Mouse (Mus musculus): ENCODE measurements around the gene Rsph14.

The Rsph14 gene

DNA sequence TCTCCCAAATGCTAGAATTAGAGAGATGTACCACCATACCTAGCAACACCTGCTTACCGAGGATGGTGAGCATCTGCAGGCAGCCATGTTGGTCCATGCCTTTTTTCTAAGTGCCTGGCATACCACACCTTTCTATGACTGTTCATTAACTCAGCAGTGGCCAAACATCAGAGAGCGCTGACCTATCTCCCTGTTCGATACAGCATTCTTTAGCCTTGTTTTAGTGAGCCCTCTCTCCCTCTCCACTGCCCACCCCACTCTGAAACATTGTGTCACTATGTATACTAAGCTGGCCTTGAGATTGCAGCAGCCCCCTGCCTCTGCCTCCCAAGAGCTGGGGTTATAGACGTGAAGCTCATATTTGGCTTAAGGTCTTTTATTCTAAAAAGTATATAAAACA is 21.3 kb upstream of the Rsph14 start:
- DNase-seq (ENCODE audit: low spot score) = no peak

DNA sequence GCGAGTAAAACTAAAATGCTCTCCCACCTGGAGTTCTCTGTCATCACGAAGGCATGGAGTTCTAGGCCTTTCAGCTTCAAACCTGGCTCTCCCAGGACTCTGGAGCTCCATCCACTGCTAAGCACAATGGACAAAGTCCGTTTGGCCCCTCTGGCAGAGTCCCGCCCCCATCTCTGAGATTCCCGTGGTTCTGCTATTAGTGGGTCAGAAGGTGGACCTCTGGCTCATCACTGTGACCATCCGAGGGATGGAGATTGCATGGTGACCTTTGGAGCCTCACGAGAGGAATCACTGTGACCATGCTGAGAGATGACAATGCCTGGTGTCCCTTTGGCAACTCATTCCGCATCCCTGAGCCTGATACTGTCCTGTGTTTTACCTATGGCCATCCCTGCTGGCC is 20.5 kb upstream of the Rsph14 start:
- no peak for DNase-seq (ENCODE audit: low spot score)

DNA sequence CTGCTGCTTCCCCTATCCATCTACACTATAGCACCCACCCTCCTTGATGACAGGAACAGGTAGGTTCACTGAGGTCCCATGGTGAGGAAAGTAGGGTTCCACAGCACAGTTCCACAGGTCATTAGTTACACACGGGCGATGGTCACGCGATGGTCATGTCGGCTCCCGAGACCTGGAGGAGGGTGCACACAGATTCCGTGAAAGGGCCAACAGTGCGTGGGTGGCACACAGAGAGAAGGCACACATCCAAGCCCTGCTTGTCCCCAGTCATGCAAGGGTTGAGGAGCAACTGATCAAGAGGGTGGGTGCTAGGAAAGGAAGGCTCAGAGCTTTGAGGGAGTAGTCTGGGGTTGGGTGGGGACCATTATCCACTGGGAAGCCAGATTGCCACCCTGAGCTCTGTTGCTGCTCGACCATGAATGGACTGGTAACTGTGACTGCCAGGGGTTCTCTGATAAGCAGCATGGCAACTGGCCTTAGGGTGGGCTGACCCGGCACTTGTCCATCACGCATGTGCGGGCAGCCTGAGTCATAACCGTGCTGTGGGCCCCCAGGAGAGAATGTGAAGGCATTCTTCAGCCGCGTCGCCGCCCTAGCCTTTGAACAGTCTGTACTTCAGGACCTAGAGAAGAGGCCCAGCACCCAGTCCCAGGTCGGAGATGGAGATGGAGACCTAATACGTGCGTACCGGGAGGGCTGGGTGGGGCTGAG is 19.1 kb upstream of the Rsph14 start:
- no peak for DNase-seq (ENCODE audit: low spot score)

DNA sequence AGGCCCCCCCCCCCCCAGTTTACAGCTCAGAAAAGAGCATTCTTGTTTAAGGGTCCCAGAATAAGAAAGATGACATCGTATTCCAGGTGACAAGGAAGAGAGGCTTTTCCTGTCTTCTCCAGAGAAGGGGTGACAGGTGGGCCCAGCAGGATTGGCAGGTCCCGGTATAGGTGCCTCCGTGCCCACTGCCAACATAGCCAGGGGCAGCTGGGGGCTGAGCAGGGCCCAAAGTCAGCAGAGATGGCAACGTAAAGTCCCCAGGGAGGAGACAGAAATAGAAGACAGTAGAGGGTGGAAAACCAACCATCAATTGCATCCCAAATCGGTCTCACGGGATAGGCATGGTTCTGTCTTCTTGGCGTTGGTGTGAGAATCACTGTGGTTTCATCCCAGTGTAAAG is 16.3 kb upstream of the Rsph14 start:
- DNase-seq (ENCODE audit: low spot score) = no peak

DNA sequence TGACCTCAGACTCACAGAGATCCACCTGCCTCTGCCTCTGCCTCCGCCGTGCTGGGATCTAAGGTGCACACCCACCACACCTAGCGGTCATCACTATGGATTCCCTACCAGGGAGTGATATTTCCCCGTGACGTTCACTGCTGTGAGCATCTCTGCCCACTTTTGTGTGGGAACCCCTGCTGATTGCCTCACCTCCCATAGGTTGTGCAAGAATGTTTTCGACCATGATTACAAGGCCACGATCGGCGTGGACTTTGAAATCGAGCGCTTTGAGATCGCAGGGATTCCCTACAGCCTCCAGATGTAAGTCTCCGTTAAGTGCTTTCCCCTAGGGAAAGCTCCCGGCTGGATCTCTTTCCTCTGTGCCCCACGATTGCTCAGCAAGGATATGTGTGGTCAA is 13.4 kb upstream of the Rsph14 start:
- no peak for DNase-seq (ENCODE audit: low spot score)

DNA sequence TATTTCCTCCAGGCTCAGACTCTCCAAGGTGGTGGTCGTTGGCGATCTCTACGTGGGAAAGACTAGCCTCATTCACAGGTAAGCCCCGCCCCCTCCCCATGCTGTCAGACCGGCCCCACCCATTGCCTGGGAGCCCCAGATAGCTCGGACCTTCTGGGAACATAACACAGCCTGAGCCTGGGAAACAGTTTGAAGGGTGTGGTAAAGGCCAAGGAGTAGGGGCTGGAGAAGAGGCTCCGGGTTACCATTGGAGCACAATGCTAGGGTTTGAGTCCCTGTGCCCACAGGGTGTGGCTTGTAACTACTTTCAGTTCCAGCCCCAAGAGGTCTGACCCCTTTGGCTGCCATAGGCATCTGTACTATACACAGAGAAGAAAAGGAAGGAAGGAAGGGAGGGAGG is 12.1 kb upstream of the Rsph14 start:
- DNase-seq (ENCODE audit: low spot score) = no peak

DNA sequence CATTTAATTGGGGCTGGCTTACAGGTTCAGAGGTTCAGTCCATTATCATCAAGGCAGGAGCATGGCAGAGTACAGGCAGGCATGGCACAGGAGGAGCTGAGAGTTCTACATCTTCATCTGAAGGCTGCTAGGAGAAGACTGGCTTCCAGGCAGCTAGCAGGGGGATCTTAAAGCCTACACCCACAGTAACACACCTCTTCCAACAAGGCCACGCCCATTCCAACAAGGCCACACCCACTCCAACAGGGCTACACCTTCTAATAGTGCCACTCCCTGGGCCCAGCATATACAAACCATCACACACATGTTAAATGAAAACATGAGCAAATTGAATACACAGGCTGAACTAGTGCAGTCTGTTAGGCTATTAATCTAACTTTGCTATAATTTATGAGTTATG is 9.7 kb upstream of the Rsph14 start:
- peak; percentile 32 for DNase-seq (ENCODE audit: low spot score)

DNA sequence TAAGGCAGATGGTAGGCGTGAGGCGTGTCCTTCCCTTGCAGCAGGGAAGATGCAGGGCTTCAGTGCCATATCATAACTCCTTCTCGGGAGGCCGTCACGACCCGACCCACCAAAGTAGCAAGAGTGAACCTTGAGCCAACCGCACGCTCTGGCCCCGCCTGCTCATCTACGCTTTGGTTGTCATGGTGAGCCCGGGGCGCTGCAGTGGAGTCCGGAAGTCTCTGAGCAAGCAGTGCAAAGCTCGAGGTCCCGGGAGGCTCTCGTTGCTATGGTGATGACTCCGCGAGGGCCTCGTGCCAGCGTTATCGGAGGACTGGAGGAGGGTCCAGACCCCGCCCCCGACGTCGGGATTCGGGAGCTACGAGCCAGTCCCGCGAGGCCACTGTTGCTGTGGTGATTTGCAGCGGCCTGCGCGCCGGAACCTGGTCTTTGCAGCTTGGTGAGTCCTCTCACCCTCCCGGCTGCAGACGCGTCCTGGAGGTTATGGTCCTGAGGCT is 4.5 kb upstream of the Rsph14 start, which contains the start of gene Rab36:
Gene Rab36, plus strand, starts transcription at position 176 of the 497 bp plus-strand sequence.
- peak; percentile 99 for DNase-seq (ENCODE audit: low spot score)

DNA sequence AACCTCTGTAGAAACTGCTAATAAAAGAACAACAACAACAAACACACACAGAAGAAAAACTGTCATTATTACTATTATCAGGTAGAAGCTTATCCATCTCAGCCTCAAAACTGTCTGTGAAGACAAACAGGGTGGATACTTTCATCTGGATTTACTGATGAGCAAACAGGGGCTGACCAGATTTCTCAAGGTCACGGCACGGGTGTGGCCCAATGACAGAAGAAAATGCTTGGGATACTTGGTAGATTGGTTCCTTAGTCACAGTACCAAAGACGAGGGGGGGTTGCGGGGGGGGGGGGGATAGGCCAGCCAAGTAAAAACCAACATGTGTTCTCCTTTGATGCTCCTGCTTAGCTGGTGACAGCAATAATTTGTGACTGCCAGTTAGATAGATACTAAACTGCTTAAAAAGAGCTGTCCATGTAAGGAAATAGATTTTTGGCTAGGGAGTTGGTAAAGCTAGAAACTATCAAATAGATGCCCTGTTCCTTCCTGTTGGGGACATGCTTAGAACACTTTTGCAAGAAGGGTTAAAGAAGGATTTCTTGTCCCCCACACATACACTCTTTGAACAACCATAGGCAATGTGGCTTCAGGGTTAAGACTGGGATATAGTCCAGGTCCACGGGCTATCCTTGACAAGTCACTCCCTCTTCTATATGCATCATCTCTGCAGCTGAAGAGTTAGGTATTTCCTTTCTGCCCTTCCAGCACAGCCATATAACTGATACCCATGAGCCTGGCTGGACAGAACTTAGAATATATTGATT is 856 bp downstream of the Rsph14 start:
- DNase-seq (ENCODE audit: low spot score) = no peak

DNA sequence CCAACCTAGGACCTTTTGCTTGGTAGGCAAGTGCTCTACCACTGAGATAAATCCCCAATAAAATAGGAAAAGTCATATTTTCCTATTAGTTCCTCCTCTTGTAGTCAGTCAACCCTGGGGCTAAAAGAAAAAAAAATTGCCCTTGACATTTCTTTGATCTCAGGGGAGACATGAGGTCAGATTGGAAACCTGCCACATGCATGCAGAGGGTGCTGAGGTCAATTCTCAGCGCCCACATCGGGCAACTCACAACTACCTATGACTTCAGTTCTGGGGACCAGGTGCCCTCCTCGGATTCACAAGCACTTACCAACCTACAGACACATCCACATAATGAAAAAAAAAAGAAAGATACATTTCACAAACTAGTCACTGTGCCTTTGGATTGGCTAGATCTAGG is 2.2 kb downstream of the Rsph14 start:
- no peak for DNase-seq (ENCODE audit: low spot score)

DNA sequence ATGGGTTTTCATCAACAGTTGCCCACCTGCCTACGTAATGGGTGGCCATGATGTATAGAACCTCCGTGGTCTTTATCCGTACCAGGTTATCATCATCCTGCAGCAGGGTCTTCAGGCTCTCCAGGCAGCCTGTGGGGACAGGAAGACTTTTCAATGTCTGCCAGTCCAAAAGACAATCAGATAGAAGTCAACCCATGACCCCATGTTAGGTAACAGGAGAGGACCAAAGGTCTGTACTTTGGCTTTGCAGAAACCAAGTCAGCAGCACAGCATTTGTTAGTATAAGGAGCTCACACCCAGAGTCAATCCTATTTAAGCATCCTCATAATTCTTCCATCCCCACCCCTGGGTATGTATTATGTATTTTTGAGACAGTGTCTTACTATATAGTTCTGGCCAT is 2.7 kb downstream of the Rsph14 start:
- DNase-seq (ENCODE audit: low spot score) = no peak

DNA sequence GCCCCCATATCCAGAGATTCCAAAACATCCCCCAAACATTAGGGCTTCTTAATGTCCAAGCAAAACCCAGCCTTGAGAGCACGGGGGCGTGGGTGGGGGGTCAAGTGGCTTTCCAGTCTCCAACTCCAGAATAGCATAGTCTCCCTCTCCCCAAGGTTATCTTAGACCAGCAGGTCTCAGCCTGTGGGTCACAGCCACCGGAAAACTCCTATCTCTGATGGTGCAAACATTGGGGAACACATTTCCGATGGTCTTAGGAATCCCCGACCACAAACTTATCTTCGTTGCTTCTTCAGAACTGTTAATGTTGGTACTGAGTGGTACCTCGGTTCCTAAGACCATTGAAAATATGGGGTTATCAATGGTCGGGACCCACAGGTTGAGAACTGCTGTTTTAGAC is 3.6 kb downstream of the Rsph14 start:
- DNase-seq (ENCODE audit: low spot score) = no peak

DNA sequence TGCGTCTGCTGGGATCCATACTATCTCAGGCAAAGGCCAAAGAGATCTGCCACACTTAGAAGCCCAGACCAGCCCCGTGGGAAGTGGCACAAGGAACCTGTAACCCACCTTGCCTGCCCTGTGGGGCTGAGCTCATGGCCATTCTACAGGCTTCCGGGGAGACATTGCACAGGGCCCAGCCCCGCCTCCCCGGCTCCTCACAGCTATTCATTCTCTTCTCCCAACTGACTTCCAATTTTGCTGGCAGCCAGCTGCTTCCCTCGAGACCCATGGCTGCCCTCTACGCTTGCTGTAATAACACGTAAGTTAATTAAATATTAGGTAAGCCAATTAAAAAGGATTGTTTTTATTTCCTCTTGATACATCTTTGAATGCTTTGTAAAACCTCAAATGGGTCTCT is 5.9 kb downstream of the Rsph14 start:
- DNase-seq (ENCODE audit: low spot score) = no peak

DNA sequence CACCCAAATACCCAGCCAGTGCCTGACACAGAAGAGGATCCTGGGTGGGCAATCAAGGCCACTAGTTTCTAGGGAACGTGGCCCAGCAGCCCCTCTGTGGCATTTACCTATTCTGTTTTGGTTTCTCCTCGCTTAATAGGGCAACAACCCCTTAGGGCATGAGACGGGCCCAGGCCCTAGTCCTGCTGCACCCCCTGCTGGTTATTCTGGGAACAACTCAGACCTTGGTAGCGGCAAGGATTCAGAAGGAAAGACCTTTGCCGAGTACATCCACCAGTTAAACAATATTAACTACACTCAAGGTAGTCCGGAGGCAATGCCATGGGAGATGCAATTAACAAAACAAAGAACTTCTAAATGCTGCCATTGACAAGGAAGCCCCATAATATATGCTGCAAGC is 11.2 kb downstream of the Rsph14 start:
- DNase-seq (ENCODE audit: low spot score) = peak; percentile 77

DNA sequence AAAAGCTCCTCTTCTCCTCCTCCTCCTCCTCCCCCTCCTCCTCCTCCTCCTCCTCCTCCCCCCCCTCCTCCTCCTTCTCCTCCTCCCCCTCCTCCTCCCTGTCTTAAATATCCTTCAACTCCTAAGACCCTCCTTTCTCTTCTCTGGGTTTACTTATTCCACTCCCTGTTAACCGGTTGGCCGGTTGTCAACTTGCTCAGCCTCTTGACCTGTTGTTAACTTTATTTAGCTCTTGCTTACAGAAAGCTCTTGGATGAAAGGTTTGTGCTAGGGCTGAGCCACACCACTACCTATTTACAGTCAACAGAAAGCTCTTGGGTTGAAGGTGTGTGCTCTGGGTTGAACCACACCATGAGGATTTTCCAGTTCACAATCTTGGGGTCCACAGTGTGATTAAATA is 12.1 kb downstream of the Rsph14 start:
- no peak for DNase-seq (ENCODE audit: low spot score)

DNA sequence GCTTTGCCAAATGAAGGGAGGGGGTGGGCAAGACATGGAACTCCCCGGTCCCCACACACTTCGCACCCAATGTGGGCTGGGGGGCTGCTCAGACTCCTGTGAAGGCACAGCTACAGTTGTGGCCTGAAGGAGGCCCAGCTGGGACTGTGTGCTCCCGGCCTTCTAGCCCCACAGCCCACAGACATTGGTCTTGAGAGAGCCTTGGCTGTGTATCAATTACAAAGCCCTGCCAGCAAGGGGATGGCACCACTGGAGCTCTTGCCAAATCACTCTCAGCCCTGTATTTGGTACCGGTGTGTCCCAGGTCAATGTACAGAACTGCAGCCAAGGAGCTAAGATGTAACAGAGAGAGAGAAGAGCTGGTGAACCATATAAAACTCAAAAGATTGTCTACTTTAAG is 15.9 kb downstream of the Rsph14 start:
- DNase-seq (ENCODE audit: low spot score) = no peak

DNA sequence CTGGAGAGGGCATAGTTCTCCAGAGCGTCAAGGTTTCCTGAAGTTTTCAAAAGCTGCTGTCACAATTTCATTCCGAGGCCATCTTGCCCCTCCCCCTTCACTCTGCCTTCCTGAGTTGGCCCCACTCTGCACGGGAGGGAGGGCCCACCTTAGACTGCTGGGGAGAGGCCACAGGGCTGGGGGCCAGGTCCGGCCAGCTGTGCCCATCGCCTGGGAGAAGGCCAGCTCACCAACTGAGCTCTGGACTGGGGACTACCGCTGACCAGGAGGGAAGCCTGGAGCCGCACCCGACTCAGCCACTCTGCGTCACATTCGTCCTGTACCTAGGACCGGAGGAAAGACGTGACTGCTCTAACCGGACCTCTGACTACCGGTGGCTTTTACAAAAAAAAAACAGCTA is 16.9 kb downstream of the Rsph14 start:
- DNase-seq (ENCODE audit: low spot score) = no peak

DNA sequence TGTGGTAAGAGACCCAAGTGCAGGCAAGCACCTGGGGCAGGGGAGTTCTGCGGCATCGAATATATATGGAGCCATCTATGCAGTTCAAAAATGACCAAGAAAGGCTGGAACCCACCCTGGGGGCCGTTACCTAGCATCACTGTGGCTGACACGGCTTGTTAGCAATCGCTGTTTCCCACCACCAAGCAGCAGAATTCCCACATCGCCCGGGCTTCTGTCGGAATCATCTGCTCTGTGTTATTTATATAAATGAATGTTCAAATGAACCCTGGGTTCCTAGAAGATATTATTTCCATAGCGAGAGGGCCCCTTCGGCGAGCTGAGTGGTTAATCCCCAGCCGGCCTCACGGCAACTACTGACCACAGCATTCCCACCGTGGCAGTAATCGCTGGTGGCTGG is 21.7 kb downstream of the Rsph14 start:
- DNase-seq (ENCODE audit: low spot score) = no peak

DNA sequence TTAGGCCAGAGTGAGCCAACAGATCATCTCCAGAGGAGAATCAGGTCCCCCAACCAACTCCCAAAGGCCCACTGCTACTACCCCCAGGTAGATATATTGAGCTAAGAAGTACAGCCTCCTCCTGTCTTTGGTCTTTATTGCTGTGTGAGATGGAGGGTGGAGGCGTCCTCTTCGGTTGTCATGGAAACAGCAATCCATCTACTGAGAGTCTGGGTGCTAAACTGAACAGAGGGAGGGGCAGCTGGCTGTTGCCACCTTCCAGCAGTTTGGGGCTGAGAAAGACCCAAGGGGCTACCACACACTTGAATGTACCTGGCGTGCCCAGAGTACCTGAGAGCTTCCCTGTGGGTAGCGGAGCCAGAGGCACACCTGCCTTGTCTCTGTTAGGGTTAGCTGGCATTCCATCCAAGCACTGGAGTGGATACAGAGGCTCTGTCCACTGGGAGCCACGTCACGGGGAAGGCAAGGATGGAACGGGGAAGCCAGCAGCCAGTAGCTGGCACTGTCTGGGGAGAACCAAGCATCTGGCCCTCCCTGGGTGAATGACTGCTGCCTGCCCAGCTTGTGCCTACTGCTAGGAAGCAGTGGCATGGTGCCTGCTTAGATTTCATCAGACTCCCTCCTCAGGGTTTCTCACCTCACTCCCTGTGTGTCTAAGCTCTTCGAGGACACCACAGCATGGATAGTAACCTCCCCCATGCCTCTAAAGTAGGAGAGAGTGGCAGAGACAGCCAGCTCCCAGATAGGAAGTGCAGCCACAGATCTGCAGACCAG is 25.3 kb downstream of the Rsph14 start:
- peak; percentile 28 for DNase-seq (ENCODE audit: low spot score)

DNA sequence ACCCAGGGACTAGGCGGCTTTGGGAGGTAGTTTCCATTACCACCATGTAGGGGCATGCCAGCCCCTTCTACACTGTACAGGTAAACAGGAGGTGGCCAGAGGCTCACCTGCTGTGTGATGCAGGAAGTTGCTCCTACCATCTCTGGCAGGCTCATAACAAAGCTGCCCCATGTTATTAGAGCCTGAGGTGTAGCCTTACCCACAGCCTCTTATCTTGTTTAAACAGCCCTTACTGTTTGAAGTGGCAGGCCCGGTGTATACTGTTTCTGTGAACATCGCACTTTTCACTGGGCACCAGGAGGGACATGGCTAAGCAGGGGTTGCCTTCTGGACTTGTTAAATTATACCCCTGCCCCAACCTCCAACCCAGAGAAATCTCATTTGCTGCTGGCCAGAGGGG is 28.3 kb downstream of the Rsph14 start:
- DNase-seq (ENCODE audit: low spot score) = no peak

DNA sequence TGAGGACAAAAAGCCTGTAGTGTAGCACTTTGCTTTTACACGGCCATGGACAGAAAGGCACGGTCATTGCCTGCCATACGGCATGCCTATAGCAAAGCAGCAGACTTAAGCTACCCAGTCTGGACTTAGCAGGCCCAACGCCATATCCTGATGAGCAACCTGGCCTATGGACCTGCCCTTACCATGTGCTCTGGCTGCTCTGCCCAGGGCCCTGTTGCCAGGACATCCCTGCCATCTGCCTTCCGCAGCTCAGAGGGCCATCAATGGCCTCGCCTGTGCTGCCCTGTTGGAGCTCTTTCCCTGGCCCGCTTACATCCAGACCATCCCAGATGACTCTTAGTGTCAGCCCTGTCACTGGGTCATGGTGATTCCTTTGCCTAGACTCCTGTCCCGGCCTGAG is 31.0 kb downstream of the Rsph14 start:
- DNase-seq (ENCODE audit: low spot score) = no peak

DNA sequence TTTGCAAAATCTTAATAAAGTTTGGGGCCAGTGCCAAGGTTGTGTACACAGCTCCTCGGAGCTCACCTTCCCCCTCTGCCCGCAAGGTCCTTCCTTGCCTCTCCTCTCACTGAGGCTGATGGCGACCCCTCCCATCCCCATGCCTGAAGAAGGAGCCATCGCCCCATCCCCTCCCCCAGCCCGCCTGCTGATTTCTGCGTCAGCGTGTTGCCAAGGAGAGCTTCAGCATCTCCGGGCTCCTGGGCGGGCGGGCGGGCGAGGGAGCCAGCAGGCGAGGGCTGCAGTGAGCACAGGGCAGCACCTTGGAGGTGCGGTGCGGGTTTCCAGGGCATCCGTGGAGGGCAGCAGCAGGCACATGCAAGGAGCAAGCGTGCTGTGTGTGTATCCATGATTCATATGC is 37.0 kb downstream of the Rsph14 start:
- peak; percentile 47 for DNase-seq (ENCODE audit: low spot score)

DNA sequence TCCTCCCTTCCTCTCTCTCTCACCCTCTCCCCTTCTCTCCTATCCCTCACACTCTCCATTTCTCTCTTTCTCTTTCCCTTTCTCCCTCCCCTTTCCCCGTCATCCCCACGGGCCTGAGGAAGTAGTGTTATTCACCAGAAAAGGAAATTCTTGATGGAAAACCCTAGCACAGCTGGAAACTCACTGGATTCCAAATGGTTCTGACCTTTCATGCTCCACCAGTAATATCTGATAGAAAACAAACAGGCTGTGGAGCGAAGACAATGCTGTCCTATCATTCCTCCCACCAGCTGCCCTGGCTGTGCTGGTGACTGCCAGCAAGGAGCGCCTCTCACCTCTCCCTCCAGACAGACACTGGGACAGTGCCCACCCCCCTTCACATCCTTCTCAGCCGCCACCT is 37.5 kb downstream of the Rsph14 start:
- DNase-seq (ENCODE audit: low spot score) = no peak
